Mouse (Mus musculus) megakaryocyte, embryonic 14.5 days (primary cell): ENCODE results near the gene Mllt10. TPM values are rescaled to one million over a fixed set of nuclear protein-coding genes. Genes with fewer than 3 reads are reported as not detected.
"Not testable (repeated sequence)": the region's sequence is repeated elsewhere in the genome, so short reads cannot be mapped to it uniquely, and the experiment has no call there.

ENCODE experiments used
- H3K27me3 ChIP-seq: replicated peaks from 2 replicates; pipeline ENCODE3; 2012; ENCODE audit warnings: inconsistent platforms
- H3K36me3 ChIP-seq: replicated peaks from 2 replicates; pipeline ENCODE3; 2012; ENCODE audit warnings: low read length, inconsistent platforms, mixed read lengths
- H3K4me1 ChIP-seq: 2 replicates; pipeline ENCODE4 v1.6.1; 2012; ENCODE audit warnings: inconsistent platforms
- H3K4me3 ChIP-seq: replicated peaks from 2 replicates; pipeline ENCODE3; 2012; ENCODE audit warnings: moderate library complexity, mild to moderate bottlenecking, inconsistent platforms
- H3K9me3 ChIP-seq: 2 replicates; pipeline ENCODE4 v1.6.1; 2012; ENCODE audit warnings: inconsistent platforms
- FLI1 ChIP-seq: IDR thresholded peaks from 2 replicates; pipeline ENCODE4 v1.6.1; 2012; ENCODE audit warnings: low read length, inconsistent platforms, mixed read lengths
- GATA1 ChIP-seq: IDR thresholded peaks from 3 replicates; pipeline ENCODE4 v1.6.1; 2012; ENCODE audit warnings: mixed read lengths, low read length, inconsistent platforms, borderline replicate concordance
- polyA plus RNA-seq: library from polyadenylated mRNA; stranded (reverse); fragments of >175 nt; gene quantifications from 2 replicates; pipeline ENCODE4 v1.2.3, GENCODE M21; 2012; ENCODE audit warnings: low replicate concordance; ENCODE audit not compliant: insufficient read depth

The Mllt10 gene
- polyA plus RNA-seq, 1 experiment, result 5.1 TPM

DNA sequence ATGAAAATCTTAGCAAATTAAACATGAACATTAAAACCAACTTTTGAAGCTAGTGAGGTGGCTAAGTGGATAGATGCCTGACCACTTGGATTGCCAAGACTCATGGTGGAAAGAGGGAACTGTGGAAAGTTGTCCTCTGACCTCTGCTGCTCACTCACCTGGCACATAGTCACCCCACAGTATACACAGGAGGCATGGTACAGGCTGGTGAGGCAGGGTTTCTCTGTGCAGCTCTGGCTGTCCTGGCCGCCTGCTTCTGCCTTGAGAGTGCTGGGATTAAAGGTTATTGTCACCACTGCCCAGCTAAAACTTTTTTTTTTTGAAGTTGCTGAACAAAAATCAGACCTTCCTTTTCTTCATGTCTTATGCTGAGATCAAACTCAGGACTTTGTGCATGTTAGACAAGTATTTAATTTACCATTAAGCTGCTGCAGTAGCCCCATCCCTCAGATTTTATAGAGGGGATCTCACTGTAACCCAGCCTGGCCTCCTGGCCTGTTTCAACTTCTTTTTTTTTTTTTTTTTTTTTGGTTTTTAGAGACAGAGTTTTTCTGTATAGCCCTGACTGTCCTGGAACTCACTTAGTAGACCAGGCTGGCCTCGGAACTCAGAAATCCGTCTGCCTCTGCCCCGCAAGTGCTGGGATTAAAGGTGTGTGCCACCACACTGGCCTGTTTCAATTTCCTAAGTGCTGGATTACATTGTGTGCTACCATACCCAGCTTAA is 13.2 kb downstream of the Mllt10 start:
- peaks cover 26% of the 10 kb centered on the region for H3K4me1 ChIP-seq
- no peaks in the 10 kb centered on the region for H3K9me3 ChIP-seq
- no peak for TF ChIP-seq GATA1
- no peak for TF ChIP-seq FLI1
- H3K36me3 ChIP-seq, result peaks cover 52% of the 10 kb centered on the region
- H3K4me3 ChIP-seq, result peak overlapping the region; percentile 50
- no peaks in the 10 kb centered on the region for H3K27me3 ChIP-seq

DNA sequence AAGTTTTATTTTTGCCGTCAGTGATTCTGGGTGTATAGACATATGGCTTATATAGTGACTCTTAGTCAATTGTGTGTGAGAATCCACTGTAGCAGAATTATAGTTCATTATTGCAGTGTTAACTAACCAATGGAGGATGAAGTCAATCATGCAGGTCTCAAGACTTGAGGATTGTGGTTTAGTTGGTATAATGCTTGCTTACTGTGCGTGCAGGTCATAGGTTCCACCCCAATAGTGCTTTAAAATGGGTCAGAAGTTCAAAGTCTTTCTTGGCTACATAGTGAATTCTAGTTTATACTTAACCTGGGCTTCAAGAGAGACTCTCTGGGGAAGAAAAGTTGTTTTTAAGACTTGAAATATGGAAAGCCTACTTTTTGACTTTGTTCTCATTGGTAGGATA is 16.9 kb downstream of the Mllt10 start:
- Histone ChIP-seq H3K4me3 (no peak overlapping the region), H3K4me1 (peaks cover 13% of the 10 kb centered on the region; the same call in 1 of the 2 replicates), H3K9me3 (no peaks in the 10 kb centered on the region), H3K36me3 (peaks cover 75% of the 10 kb centered on the region), H3K27me3 (no peaks in the 10 kb centered on the region)
- no peak for TF ChIP-seq GATA1
- no peak for TF ChIP-seq FLI1

DNA sequence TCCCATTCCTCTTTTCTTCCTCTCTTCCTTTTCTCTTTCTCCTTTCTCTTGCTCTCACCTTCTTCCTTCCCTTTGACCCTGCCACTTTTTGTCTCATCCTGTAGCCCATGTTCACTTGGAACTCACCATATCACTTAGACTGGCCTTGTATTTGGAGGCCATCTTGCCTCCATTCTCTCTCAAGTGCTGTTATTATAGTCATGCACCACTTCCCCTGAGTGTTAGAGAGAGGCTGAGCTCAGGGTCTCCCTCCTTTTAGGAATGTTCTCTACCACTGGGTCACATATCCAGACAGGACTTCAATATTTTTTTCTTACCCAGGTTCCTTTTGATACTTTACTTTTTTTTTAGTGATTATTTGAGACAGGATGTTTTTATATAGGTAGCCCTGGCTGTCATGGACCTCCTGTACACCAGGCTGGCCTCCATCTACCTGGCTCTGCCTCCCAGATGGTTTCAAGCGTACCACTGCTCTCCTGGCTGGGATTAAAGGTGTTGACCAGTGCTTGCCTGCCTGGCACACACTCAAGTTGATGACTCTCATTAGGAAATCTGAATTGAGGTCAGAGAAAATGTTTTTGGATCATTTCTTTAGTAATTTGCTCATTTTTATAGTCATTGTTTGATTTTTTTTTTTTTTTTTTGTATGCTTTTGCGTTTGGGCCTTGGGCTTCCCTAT is 25.3 kb downstream of the Mllt10 start:
- Histone ChIP-seq H3K27me3 (no peaks in the 10 kb centered on the region), H3K4me1 (peaks cover 22% of the 10 kb centered on the region), H3K4me3 (no peak overlapping the region), H3K9me3 (no peaks in the 10 kb centered on the region), H3K36me3 (peaks cover 82% of the 10 kb centered on the region)
- no peak for TF ChIP-seq FLI1
- TF ChIP-seq GATA1, result no peak

- H3K27me3 ChIP-seq, H3K9me3 ChIP-seq, H3K4me3 ChIP-seq: not testable (repeated sequence)
- Histone ChIP-seq H3K36me3 (peaks cover 90% of the 10 kb centered on the region), H3K4me1 (peaks cover 35% of the 10 kb centered on the region)
Measured at GRCm38 (mm10) chr2:18087695-18088094, 32.7 kb downstream of the Mllt10 start.

DNA sequence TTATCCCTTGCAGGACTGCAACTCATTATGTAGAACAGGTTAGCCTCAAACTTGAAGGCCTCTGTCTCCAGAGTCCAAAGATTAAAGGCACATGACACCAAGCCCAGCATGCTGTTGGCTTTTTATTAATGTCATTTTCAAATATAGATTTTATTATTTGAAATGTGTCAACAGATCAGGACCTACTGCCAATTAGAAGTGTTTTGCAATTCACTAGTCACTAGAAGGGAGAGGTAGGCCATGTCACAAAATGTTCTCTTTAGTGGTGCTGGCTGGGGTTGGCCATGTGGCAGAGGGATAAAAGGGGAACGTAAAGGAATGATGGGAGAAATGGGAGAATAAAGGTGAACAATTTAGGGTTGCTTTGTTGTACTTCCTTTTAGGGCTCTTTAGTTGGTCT is 38.8 kb downstream of the Mllt10 start:
- Histone ChIP-seq H3K4me3 (no peak overlapping the region), H3K36me3 (peaks cover 72% of the 10 kb centered on the region), H3K4me1 (peaks cover 38% of the 10 kb centered on the region), H3K27me3 (no peaks in the 10 kb centered on the region), H3K9me3 (no peaks in the 10 kb centered on the region)
- no peak for TF ChIP-seq FLI1
- no peak for TF ChIP-seq GATA1

DNA sequence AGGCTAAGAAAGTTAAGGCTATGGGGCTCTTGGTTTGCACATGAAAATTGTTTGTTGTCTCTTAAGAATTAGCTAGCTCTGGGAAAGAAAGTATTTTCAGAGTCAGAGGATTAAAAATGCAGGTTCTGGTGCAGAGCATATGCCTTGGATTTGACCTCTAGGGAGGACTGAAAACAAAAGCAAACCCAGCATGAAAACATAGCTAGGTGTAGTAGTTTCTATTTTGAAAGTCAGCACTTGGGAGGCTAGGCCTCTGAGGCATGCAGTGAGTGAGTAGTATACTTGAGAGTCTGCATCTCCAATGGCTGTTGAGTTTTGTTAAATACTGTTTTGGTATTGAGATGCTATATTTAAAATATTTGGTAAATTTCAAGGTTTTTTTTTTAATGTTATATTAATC is 39.3 kb downstream of the Mllt10 start:
- Histone ChIP-seq H3K4me1 (peaks cover 36% of the 10 kb centered on the region), H3K9me3 (no peaks in the 10 kb centered on the region), H3K36me3 (peaks cover 72% of the 10 kb centered on the region), H3K4me3 (no peak overlapping the region), H3K27me3 (no peaks in the 10 kb centered on the region)
- TF ChIP-seq GATA1 (no peak), FLI1 (no peak)

DNA sequence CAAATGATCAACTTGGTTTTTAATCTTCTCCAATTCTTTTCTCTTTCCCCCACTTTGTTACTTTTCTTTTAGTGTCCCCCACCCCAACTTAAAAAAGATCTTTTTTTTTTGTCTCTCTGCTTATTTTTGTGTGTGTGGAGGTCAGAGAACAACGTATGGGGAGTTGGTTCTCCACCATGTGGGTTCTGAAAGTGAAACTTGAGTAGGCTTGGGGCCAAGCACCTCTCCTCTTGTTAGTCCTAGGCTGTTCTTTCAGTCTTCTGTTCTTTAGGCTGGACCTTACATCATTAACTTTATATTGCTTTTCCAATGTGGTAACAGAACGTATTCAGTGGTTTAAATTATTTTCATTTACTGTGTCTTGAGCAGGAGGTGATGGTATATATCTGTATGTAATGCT is 40.8 kb downstream of the Mllt10 start:
- Histone ChIP-seq H3K36me3 (peaks cover 74% of the 10 kb centered on the region), H3K9me3 (no peaks in the 10 kb centered on the region)

DNA sequence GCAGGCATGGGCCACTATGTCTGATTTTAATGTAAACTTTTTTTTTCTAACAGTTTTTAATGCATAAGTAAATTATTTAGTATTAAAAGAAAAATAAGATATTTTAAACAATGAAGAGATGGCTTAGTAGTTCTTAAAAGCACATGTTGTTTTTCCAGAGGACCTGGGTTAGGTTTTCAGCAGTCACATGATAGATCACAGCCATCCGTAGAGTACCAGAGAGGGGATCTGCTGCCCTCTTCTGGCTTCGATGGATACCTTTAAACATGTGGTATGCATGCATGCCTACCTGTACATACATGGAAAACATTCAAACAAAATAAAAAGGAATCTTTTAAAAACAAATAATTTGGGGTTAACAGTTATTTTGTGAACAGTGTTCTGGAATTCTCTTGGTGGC is 45.9 kb downstream of the Mllt10 start:
- Histone ChIP-seq H3K4me1 (peaks cover 17% of the 10 kb centered on the region), H3K9me3 (no peaks in the 10 kb centered on the region), H3K27me3 (no peaks in the 10 kb centered on the region), H3K36me3 (peaks cover 68% of the 10 kb centered on the region), H3K4me3 (no peak overlapping the region)
- TF ChIP-seq GATA1 (no peak), FLI1 (no peak)

More for the DNA sequence above, 40.8 kb downstream of the Mllt10 start:
- no peaks in the 10 kb centered on the region for H3K27me3 ChIP-seq
- TF ChIP-seq GATA1 (no peak), FLI1 (no peak)
- no peak overlapping the region for H3K4me3 ChIP-seq
- peaks cover 32% of the 10 kb centered on the region for H3K4me1 ChIP-seq

DNA sequence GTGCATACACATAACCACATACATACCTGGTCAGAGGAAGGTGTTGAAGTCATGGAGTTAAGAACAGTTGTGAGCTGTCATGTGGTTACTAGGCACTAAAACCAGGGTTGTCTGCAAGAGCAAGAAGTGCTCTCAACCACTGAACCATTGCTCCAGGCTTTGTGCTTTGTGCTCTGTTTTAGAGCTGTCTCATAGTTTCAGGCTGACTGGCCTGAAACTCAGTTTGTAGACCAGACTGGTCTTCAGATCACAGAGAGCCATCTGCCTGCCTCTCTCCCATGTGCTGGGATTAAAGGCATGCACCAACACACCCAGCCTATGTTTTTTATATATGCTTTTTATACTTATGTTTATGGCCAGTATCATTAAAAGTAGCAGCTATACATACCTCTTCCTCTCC is 52.5 kb downstream of the Mllt10 start:
- Histone ChIP-seq H3K27me3 (no peaks in the 10 kb centered on the region), H3K36me3 (peaks cover 58% of the 10 kb centered on the region), H3K4me1 (peaks cover 23% of the 10 kb centered on the region), H3K4me3 (no peak overlapping the region), H3K9me3 (no peaks in the 10 kb centered on the region)
- TF ChIP-seq FLI1 (no peak), GATA1 (no peak)

- H3K4me1 ChIP-seq, result peaks cover 23% of the 10 kb centered on the region
- no peak overlapping the region for H3K4me3 ChIP-seq
- no peak for TF ChIP-seq GATA1
- no peaks in the 10 kb centered on the region for H3K27me3 ChIP-seq
- H3K9me3 ChIP-seq, result no peaks in the 10 kb centered on the region
- peaks cover 62% of the 10 kb centered on the region for H3K36me3 ChIP-seq
Measured at GRCm38 (mm10) chr2:18108214-18108613, 53.2 kb downstream of the Mllt10 start.

DNA sequence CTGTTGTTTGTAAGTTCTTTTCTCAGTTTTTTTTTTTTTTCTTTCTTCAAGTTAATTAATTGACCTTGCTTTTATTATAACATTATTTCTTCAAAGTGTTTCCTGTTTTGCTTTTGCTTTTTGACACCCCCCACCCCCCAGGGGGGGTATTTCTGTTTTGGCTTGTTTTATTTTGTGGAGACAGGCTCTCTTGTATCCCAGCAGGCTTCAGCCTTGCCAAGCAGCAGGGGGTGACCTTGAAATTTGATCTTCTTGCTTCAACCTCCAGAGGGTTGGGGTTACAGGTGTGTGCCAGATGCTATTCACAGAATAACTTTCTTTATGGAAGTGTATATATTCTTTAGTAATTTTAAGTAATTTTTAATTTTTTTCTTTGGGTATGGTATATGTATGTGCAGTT is 56.4 kb downstream of the Mllt10 start:
- Histone ChIP-seq H3K27me3 (no peaks in the 10 kb centered on the region), H3K9me3 (no peaks in the 10 kb centered on the region), H3K36me3 (peaks cover 71% of the 10 kb centered on the region), H3K4me3 (no peak overlapping the region), H3K4me1 (peaks cover 37% of the 10 kb centered on the region)
- no peak for TF ChIP-seq GATA1
